Mouse (Mus musculus): Measurements from ENCODE around the gene Psmd9.
"Not testable (repeated sequence)": the region's sequence is repeated elsewhere in the genome, so short reads cannot be mapped to it uniquely, and the experiment has no call there.

The Psmd9 gene

DNA sequence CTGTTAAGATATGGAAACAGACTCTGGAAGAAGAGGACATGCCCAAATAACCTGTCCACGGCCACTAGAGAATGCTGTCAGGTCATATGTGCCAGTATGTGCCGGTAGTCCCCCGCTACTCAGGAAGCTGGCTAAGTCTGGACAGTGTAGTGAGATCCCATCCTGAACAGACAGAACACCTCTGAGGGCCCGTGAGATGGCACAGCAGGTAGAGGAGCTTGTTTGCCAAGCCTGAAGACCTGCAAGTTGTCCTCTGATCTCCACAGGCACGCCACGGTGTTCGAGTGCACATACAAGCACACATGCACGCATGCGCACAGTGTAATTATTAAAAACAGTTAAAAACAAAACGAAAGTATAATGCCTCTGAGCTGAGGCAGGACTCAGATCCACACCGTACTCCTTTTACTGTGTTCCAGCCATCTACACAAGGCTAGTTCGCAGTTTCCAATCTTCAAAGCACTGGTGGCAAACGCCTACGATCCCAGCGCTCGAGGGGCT, 26.3 kb downstream of the Psmd9 start:
- no peak for DNase-seq

DNA sequence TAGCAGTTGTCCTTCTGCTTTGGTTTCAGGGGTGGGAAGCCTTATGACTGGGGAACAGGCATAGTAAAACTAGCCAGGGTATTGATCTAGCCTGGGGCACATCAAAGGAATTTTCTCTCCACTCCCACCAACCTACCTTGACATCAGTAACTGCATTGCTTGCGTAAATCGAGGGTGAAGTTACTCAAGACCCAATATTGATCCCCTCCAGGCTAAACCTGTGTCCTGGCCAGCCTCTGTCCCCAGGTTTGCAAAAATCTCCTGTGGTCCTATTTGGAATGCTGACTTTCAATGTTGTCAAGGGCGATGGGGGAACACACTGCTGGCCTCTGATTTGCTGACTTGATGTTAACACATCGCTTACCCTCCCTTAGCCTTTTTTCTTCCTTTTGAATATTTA, 27.5 kb downstream of the Psmd9 start:
- no peak for DNase-seq

DNA sequence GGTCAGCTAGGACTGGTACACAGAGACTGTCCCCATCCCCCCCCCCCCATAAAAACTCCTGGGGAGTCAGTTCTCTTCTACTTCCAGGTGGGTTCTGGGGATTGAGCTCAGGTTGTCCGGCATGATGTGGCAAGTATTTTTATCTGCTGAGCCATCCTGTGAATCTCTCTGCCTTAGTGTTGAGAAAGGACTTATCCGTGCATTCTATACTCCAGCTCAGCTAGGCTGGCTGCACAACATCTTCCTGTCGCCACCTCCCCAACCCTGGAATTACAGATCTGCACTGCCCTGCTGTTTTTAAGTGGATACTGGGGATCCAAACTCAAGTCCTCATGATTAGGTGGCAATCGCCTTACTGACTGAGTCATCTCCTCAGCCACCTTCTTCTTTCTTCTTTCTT, 29.3 kb downstream of the Psmd9 start:
- DNase-seq: no peak

DNA sequence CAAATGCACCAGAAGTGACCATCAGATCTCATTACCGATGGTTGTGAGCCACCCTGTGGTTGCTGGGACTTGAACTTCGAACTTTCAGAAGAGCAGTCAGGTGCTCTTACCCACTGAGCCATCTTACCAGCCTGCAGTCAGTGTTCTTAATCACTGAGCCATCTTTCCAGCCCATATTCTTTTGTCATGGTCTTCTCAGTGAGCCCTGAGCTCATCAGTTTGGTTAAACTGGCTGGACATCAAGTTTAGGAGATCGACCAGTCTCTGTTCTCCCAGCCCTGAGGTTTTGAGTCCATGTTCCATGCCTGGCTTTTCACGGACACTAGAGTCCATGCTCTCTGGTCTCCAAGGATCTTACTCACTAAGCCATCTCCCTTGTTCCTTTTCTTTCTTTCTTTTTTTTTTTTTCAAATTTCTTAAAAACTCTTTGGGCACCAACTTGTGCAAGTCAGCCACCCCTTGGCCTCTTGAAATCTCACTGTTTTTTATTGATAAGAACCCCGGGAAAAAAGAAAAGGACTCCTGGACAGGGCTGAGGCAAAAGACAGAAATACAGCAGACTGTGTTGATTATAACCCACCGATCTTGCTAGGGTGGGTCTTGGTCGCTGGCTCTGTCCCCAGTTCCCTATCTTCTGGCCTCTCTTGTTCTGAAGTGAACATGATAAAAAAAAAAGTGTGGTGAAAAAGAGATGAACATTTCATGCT, 31.8 kb downstream of the Psmd9 start:
- DNase-seq: not testable (repeated sequence)

DNA sequence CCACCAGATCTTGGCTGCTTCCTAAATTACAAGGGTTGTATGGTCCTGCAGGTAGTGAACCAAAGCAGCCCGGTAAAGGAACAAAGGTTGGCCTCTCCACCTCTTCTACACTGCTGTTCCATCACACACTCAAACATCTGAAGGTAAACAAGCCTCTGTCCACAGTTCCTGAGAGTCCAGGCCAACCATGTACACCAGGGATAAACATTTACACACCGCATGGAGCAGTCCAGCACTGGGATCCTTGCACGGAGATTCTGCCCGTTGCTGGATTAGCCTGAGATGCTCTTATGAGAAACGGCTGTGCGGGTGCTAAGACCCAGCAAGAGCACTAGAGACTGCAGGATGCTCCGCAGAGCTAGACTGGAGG, 32.3 kb downstream of the Psmd9 start:
- no peak for DNase-seq

DNA sequence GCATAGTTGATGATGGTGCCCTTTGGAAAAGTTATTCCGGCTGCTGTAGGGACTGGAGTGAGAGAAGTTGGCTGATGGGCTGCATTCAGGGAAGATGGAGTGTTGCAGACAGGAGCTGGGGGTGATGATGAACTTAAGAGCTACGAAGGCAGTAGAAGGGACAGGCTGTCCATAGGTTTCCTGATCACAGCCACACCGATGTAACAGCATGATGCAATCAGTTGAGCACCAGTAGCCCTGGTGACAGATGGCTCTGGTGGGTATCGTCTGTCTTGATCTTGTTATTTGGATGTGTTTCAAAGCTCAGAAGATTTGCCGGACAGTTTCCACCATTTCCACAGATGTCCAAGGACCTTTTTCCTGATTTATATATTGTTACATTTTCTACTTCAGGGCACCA, 32.8 kb downstream of the Psmd9 start:
- DNase-seq: no peak

DNA sequence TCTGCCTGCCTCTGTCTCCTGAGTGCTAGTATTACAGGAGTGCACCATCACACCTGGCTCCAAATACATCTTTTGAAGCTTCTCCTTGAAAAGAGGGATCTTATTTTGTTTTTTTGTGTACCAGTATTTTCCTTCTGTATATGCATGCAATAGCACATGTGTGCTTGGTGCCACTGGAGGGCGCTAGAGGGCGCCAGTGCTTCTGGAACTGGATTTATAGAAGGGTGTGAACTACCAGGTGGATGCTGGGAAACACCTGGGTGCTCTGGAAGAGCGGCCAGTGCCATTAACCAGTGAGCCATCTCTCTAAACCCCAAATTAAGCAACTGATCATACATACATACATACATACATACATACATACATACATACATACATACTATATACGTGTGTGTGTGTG, 33.6 kb downstream of the Psmd9 start:
- DNase-seq: not testable (repeated sequence)

DNA sequence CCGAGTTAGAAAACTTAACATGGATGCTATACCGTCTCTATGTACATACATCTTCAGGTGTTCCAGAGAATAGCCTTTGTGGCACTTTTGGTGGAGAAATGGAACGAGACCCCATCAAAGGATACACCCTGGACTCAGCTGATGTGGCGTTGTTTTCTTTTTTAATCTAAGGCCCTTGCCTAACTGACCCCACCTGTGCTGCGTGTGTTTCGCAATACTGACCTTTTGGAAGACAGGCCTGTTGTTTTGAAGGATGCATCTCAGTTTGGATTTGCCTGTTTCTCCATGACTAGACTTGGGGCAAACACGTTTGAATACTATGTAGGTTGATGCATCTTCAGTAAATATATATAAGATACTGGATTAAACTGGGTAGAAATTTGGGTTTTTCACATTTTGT, 34.4 kb downstream of the Psmd9 start:
- not testable (repeated sequence) for DNase-seq

DNA sequence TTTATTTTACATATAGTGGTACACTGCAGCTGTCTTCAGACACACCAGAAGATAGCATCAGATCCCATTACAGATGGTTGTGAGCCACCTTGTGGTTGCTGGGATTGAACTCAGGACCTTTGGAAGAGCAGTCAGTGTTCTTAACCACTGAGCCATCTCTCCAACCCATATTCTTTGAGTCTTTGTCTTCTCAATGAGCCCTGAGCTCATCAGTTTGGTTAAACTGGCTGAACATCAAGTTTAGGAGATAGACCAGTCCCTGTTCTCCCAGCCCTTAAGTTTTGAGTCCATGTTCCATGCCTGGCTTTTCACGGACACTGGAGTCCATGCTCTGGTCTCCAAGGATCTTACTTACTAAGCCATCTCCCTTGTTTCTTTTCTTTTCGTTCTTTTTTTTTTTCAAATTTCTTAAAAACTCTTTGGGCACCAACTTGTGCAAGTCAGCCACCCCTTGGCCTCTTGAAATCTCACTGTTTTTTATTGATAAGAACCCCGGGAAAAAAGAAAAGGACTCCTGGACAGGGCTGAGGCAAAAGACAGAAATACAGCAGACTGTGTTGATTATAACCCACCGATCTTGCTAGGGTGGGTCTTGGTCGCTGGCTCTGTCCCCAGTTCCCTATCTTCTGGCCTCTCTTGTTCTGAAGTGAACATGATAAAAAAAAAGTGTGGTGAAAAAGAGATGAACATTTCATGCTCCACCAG, 53.3 kb downstream of the Psmd9 start:
- DNase-seq: not testable (repeated sequence)

DNA sequence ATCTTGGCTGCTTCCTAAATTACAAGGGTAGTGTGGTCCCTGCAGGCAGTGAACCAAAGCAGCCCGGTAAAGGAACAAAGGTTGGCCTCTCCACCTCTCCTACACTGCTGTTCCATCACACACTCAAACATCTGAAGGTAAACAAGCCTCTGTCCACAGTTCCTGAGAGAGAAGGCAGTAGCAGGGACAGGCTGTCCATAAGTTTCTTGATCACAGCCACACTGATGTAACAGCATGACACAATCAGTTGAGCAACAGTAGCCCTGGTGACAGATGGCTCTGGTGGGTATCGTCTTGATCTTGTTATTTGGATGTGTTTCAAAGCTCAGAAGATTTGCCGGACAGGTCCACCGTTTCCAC, 53.8 kb downstream of the Psmd9 start:
- no peak for DNase-seq

DNA sequence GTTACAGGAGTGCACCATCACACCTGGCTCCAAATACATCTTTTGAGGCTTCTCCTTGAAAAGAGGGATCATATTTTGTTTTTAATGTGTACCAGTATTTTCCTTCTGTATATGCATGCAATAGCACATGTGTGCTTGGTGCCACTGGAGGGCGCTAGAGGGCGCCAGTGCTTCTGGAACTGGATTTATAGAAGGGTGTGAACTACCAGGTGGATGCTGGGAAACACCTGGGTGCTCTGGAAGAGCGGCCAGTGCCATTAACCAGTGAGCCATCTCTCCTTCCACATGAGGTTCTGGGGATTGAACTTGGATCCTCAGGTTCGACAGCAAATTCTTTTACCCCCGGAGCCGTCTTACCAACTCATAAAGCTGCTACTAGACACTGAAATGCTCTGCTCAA, 54.6 kb downstream of the Psmd9 start:
- DNase-seq: not testable (repeated sequence)

DNA sequence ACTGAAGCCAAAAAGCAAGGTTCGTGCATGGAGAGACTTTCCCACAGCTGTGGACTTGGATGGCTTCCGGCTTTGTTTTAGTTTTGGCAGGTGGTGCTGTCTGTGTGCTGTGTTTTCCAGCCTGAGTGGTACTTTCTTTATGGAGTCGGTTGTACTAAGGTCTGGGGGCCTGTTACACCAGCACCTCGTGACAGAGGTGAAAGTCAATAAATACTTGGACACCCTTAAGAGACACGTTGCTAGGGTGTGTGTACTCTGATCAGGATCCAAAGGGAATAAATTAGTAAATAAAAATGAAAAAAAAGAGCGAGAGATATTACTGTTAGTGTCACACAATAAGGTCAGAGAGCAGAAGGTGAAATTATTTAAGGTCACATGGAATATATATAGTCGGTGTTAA, 57.6 kb downstream of the Psmd9 start:
- DNase-seq: no peak

DNA sequence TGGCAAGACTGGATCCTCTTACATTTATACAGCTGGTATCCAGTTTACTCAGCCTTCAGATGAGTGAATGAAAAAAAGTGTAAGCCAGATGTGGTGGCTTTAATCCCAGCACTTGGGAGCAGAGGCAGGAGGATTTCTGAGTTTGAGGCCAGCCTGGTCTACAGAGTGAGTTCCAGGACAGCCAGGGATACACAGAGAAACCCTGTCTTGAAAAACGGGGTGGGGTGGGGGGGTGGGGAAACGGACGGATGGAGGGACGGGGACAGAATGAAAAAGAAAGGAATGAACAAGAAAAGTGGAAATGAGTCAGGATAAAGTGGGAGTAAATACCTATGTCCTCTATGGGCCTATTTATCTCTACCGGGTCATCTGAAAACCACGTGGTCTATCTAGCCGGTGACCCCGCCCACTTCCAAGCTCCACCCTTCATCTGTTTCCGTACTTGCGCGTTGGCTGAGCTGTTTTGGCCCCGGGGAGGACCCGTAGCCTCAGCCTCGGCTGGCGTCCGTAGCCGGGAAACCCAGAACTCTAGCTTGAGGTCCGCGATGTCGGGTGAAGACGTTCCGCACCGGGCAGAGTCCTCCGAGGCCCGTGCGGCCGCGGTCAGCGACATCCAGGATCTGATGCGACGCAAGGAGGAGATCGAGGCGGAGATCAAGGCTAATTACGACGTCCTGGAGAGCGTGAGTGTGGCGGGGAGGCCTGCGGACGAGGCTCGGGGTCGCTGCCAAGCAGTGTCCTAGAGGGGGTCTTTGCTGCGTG, 58.7 kb downstream of the Psmd9 start:
- DNase-seq: peak; percentile 96

DNA sequence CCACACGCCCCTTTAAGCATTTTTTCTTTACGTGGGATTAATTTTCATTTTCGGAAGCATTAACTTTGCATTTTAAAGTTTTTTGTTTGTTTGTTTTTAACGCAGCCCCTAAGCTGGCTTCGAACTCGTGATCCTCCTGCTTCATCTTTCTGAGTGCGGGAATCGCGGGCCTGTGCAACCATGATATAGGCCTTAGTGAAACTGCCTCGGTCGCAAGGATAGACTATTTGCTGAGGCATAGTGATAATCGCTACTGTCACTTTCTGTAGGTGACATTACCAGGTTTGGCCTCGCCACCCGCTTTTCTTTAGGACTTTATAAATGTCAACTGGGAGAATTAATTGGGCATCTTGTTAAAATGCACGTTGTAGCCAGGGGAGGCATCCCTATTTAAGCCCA, 59.3 kb downstream of the Psmd9 start:
- no peak for DNase-seq

DNA sequence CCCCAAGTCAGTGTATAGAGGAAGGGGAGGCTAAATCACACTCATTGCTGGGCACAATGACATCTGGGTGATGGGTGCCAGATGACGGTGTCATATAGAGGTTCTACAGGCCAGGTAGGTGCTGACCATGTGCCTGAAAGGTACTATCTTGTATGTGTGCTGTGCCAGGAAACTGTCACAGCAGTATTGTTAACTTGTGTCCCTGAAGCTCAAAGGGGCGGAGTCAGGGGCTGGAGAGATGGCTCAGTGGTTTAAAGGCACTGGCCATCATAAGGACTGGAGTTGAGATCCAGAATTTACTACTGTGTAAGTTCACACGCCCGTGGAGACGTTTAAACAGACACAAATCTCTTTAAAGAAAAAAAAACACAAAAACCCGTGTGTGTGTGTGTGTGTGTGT, 60.1 kb downstream of the Psmd9 start:
- DNase-seq: no peak

DNA sequence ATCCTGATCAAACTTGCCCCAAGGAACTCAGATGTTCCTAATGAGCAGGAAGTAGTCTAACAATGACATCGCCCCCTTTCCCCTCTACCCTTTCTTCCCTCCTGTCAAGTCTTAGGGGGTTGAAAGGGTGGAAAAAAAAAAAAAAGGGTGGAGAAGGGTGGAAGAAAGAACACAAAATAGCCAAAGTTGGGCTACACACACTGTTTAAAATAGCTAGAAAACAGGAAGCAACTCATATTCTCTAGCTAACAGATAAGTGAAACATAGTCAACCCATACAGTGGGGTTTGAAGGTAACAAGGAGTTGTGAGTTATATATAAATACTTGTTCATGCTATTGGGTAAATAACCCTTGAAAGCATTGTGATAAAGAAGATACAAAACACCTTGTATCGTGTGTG, 63.0 kb downstream of the Psmd9 start:
- no peak for DNase-seq

DNA sequence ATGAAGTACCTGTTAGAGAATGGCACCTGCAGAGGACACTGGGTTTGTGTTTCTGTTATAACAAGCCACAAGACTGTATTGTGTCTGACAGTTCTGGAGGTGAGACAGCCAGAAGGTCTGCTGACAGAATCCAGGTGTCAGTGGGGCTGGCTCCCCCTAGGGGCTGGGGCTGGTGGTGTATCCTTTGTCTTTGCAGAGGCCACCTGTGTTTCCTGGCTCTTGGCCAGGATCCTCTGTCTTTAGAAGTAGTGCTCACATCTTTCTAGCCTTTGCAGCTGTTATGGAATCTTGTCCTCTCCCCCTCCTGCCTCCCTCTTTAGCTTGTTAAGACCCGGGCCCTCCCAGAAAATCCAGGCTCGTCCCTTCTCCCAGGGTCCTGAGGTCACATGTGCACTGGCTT, 66.5 kb downstream of the Psmd9 start:
- no peak for DNase-seq

DNA sequence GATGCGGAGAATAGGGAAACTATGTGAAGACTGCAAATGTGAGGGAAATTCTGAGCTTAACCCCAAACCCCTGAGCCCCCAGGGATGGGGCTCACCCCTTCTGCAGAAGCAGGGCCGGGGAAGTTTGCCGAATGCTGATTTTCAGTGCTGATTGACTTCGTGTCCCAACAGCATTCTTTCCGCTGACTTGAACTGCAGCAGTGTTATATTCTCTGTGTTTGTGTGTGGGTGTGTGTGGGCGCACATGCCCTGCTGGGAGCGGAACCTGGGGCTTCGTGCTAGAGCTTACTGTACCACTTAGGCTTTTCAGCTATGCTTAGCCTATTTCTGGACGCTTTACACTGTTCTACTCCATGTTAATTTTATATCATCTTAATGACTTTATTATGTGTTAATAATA, 67.2 kb downstream of the Psmd9 start:
- peak; percentile 68 for DNase-seq

DNA sequence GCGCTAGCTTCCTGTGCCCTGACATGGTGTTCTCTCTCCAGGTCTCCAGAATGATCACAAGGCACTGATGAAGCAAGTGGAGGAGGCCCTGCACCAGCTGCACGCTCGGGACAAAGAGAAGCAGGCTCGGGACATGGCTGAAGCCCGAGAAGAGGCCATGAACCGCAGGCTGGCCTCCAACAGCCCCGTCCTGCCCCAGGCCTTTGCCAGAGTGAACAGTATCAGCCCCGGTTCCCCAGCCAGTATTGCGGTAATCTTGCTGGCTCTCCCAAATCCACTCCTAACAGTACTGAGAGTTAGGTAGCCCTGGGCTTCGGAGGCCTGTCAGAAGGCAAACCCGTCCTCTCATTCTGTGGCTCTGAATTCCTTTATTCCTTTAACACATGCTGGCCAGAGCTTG, 70.3 kb downstream of the Psmd9 start:
- no peak for DNase-seq

DNA sequence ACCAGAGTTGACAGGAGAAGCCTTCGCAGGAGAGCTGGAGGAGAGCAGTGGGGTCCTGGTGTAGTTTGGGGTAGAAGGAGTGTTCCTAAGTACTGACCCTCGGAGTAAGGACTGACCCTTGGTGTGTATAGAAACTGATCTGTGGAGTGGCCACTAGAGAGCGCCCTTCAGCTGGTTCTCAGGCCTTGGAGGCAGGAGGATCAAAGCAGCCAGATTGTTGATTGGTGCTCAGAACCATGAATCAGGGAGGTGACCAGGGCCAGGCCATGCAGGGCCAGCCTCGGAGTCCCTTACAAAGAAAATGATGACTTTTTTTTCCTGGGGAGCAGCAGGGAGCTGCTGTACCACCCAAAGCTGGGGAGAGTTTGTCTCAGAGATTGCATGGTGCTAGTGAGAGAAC, 76.3 kb downstream of the Psmd9 start:
- DNase-seq: no peak

DNA sequence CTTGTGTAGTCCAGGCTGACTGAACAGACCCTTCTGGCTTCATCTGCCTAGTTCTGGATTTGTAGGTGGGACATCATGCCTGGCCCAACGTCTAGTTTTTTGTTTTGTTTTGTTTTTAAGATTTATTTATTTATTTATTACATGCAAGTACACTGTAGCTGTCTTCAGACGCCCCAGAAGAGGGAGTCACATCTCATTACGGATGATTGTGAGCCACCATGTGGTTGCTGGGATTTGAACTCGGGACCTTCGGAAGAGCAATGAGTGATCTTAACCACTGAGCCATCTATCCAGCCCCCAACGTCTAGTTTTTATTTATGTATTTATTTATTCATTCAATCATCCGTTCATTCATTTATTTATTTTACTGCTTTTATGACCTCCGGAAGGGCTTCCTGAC, 82.2 kb downstream of the Psmd9 start:
- DNase-seq: no peak

DNA sequence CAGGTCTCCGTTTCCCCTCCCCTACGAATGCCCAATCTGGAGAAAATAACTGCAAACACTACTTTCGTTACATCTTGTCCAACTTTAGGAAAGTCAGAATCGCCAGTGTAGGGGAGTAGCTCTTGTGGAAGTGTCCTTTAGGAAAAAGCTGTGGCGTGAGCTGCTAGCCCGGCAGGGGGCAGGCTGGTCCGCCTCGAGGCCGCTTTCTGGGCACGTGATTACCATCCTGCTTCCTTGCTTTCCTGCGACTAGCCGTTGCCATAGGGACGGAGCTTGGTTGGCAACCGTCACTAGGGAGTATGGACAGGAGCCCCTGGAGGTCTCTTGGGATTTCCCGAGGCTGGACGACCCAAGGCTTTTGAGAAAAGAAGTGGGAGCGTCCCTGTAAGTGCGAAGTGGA, 82.6 kb downstream of the Psmd9 start, which contains the start of gene Wdr66:
TSS of gene Wdr66 (plus strand) at position 269 of the 400 bp plus-strand sequence.
- peak; percentile 89 for DNase-seq

DNA sequence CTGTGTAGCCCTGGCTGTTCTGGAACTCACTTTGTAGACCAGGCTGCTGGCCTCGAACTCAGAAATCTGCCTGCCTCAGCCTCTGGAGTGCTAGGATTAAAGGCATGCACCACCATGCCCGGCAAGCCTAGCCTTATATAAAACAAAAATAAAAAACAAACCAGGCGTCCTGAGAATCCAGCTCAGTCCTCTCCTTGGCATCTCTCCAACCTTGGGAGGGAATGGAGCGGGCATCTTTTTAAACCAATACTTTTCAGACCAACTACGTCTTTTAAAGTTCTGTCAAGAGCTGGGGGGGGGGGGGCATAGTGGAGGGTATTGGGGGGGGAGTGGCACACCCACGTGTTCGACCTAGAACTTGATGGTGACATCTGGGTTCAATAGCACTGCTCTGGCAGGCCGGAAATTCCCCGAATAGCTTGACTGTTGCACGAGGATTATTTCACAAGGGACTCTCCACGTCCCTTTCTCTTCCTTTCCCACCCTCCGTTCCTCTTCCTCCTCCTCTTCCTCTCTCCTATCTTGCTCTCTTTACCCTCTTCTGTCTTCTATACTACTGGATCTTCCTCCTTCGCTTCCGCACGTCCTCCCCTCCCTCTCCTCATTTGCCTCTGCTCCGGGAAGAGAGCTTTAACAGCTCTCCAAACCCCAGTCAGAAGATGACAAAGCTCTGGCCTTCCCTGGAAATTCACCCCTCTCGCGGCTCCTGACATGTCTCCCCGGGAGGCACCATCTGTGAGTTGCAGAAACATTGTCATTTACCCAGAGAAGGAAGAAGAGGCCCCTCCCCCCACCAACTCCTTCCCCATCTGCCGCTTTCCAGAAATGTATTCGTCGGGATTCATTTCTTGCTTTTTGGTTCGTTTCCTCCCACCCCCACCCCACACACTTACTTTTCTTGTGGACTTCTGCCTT, 87.9 kb downstream of the Psmd9 start:
- DNase-seq: peak; percentile 72

Measured in layer of hippocampus, adult 9-11 months (tissue).